Mouse (Mus musculus) neural tube, embryonic 14.5 days (tissue): ENCODE results near the gene Zbtb2. TPM values are rescaled to one million over a fixed set of nuclear protein-coding genes. Genes with fewer than 3 reads are reported as not detected.

ENCODE experiments used
- ATAC-seq: fragments of 200-750 bp; cut with Nextera tagmentation; 2 replicates; pipeline ENCODE4 v1.8.0; 2017; ENCODE audit warnings: low read depth, mild to moderate bottlenecking, moderate TSS enrichment, moderate library complexity
- H3K27ac ChIP-seq: fragments of 300-500 bp; sonication (generic); 2 replicates; pipeline ENCODE4 v1.5.1; 2014; ENCODE audit warnings: low read depth, mild to moderate bottlenecking, control low read depth, low read length, moderate library complexity, mixed read lengths
- H3K27me3 ChIP-seq: fragments of 300-500 bp; sonication (generic); 2 replicates; pipeline ENCODE4 v1.6.1; 2014; ENCODE audit warnings: low read length; ENCODE audit not compliant: control insufficient read depth, insufficient read depth
- H3K36me3 ChIP-seq: fragments of 300-500 bp; sonication (generic); 2 replicates; pipeline ENCODE4 v1.6.1; 2014; ENCODE audit warnings: low read length, mixed read lengths; ENCODE audit not compliant: control insufficient read depth, insufficient read depth
- H3K4me1 ChIP-seq: fragments of 300-500 bp; sonication (generic); 2 replicates; pipeline ENCODE4 v1.6.1; 2014; ENCODE audit warnings: low read length; ENCODE audit not compliant: control insufficient read depth, insufficient read depth
- H3K4me2 ChIP-seq: fragments of 300-500 bp; sonication (generic); 2 replicates; pipeline ENCODE4 v1.6.1; 2014; ENCODE audit warnings: mild to moderate bottlenecking, low read depth, low read length, control low read depth
- H3K4me3 ChIP-seq: fragments of 300-500 bp; sonication (generic); 2 replicates; pipeline ENCODE4 v1.5.1; 2014; ENCODE audit warnings: low read depth, low read length, control low read depth, mixed read lengths
- H3K9ac ChIP-seq: fragments of 300-500 bp; sonication (generic); replicated peaks from 2 replicates; pipeline ENCODE4 v1.6.1; 2014; ENCODE audit warnings: low read depth, mild to moderate bottlenecking, control low read depth, low read length, mixed read lengths
- H3K9me3 ChIP-seq: fragments of 300-500 bp; sonication (generic); 2 replicates; pipeline ENCODE4 v1.6.1; 2016; ENCODE audit warnings: low read length; ENCODE audit not compliant: control insufficient read depth
- WGBS: fragments of 180-500 bp; shearing (Covaris S2); extraction: QIAGEN DNeasy Blood & Tissue Kit; methylation state at CpG from one replicate; pipeline ENCODE4 v1.1.7; 2014; 5-methylcytosine and 5-hydroxymethylcytosine counted together
- polyA plus RNA-seq: library from polyadenylated mRNA; unstranded; fragments of >200 nt; fragmentation: Nextera tagmentation; extraction: Ambion mirVana; gene quantifications from 2 replicates; pipeline ENCODE4 v1.2.1, GENCODE M21; 2014

Gene Zbtb2
- polyA plus RNA-seq, 1 experiment from 2014 or later: 12.9 TPM

- H3K9ac ChIP-seq: no peak overlapping the region
- 0 out of 2 replicates have a peak, but pooled peaks cover 3% of the 10 kb centered on the region for H3K36me3 ChIP-seq
- 88% methylated on average over 4 of the region's 4 CpGs for WGBS
- H3K27me3 ChIP-seq: no peaks in the 10 kb centered on the region
- no peaks in the 10 kb centered on the region for H3K9me3 ChIP-seq
- no peak overlapping the region for H3K4me3 ChIP-seq
- ATAC-seq: no peak
- no peak overlapping the region for H3K27ac ChIP-seq
- H3K4me2 ChIP-seq: no peak overlapping the region
- H3K4me1 ChIP-seq: no peaks in the 10 kb centered on the region
Observed at GRCm38 (mm10) chr10:4374734-4375133, 13.2 kb downstream of the Zbtb2 start.

DNA sequence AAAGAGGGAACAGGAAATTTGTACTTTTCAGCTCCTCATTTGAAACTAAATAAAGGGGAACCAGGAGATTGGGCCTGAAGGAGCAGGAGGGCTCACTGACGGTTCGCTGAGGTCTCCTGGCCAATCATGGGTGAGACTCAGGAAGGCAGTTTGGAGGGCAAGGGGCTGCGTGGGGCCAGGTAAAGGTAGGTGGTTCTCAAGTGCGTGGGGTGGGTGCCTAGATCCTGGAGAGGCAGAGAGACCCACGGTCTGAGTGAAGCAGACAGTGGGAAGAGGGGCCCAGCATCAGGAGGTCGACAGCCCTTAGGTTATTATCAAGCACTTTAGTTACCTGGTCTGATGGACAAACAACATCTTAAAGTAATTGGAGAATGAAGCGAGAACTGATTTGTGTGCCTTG is 13.7 kb downstream of the Zbtb2 start:
- H3K27ac ChIP-seq: no peak overlapping the region
- no peaks in the 10 kb centered on the region for H3K27me3 ChIP-seq
- no peak overlapping the region for H3K4me2 ChIP-seq
- 96% methylated on average over 7 of the region's 7 CpGs for WGBS
- H3K9ac ChIP-seq: no peak overlapping the region
- no peaks in the 10 kb centered on the region for H3K9me3 ChIP-seq
- 0 out of 2 replicates have a peak, but pooled peaks cover 3% of the 10 kb centered on the region for H3K36me3 ChIP-seq
- H3K4me1 ChIP-seq: no peaks in the 10 kb centered on the region
- ATAC-seq: no peak
- H3K4me3 ChIP-seq: no peak overlapping the region

DNA sequence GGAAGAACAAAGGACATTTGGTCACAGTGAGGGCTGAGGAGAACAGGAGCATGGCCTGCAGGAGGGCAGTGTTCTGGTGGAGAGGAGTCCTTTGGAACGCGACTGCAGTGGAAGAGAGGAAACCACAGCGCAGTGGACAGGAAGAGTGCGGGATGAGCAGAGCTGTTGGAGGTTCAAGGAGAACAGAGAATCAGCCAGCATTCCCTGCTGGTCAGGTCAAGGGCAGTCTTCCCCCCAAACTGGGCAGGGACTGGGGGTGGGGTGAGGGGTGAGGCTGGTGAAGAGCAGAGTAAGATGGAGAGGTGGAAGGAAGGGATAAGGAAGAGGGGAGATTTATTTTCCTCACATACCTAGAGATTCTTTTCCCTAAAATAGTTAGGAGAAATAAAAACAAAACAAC is 14.3 kb downstream of the Zbtb2 start:
- H3K36me3 ChIP-seq: peaks cover 9% of the 10 kb centered on the region; the same call in 1 of the 2 replicates
- H3K4me3 ChIP-seq: no peak overlapping the region
- H3K4me2 ChIP-seq: no peak overlapping the region
- no peak for ATAC-seq
- H3K27ac ChIP-seq: no peak overlapping the region
- WGBS: 88% methylated on average over 4 of the region's 4 CpGs
- H3K9ac ChIP-seq: no peak overlapping the region
- H3K9me3 ChIP-seq: no peaks in the 10 kb centered on the region
- H3K27me3 ChIP-seq: no peaks in the 10 kb centered on the region
- H3K4me1 ChIP-seq: no peaks in the 10 kb centered on the region

DNA sequence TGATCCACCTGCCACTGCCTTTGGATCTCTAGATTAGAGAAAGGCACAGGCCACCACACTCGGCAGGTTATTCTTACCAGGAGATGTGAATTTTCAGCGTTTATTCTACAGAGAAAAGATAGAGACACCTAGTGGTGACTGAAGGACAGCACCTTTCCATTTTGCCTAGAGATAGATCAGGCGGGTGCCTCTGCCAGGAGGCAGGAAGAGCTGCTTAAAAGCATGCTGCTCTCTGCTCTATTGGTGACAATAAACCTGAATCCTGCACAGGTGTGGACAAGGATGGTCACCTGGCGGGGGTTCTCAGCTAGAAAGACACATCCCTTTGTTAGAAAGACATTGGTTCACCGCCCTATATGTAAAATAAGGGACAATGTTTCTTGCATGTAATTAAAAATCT is 15.9 kb downstream of the Zbtb2 start:
- peaks cover 13% of the 10 kb centered on the region; the same call in 1 of the 2 replicates for H3K36me3 ChIP-seq
- no peak overlapping the region for H3K4me2 ChIP-seq
- no peaks in the 10 kb centered on the region for H3K4me1 ChIP-seq
- H3K9ac ChIP-seq: no peak overlapping the region
- H3K27ac ChIP-seq: no peak overlapping the region
- 55% methylated on average over 5 of the region's 5 CpGs for WGBS
- H3K27me3 ChIP-seq: no peaks in the 10 kb centered on the region
- ATAC-seq: peak; percentile 75
- no peak overlapping the region for H3K4me3 ChIP-seq
- no peaks in the 10 kb centered on the region for H3K9me3 ChIP-seq

- Histone ChIP-seq H3K4me2 (no peak overlapping the region), H3K9me3 (no peaks in the 10 kb centered on the region), H3K27ac (no peak overlapping the region), H3K27me3 (no peaks in the 10 kb centered on the region), H3K36me3 (peaks cover 13% of the 10 kb centered on the region; the same call in 1 of the 2 replicates), H3K4me3 (no peak overlapping the region), H3K9ac (no peak overlapping the region), H3K4me1 (no peaks in the 10 kb centered on the region)
- 94% methylated on average over 11 of the region's 11 CpGs for WGBS
- ATAC-seq: no peak
Observed at GRCm38 (mm10) chr10:4370105-4370504, 17.8 kb downstream of the Zbtb2 start.

DNA sequence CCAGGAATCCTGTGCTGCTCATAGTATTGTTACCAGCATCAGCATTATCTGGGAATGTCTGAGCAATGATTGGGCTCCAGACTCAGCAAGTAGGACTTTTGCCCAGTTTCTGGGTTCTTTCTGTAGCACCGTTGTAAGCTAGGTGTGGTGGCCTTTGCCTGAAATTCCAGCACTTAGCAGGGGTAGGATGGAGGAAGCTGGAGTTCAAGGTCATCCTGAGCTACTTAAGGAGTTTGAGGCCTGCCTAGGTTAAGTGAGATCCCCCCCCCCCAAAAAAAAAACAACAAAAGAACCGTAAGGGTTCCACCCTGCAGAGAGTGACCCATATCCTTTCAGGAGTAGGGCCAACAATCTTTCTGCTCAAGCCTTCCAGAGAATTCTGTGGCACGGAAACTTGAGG is 23.3 kb downstream of the Zbtb2 start:
- WGBS: 89% methylated on average over 3 of the region's 3 CpGs
- ATAC-seq: no peak

GRCm38 (mm10) chr10:4357435-4357834 is 30.5 kb downstream of the Zbtb2 start:
- no peaks in the 10 kb centered on the region for H3K9me3 ChIP-seq
- ATAC-seq: no peak
- H3K27ac ChIP-seq: no peak overlapping the region
- no peak overlapping the region for H3K9ac ChIP-seq
- 92% methylated on average over 10 of the region's 10 CpGs for WGBS
- peaks cover 10% of the 10 kb centered on the region; the same call in 1 of the 2 replicates for H3K36me3 ChIP-seq
- H3K4me2 ChIP-seq: no peak overlapping the region
- no peaks in the 10 kb centered on the region for H3K4me1 ChIP-seq
- no peak overlapping the region for H3K4me3 ChIP-seq
- no peaks in the 10 kb centered on the region for H3K27me3 ChIP-seq

More for the DNA sequence above, 23.3 kb downstream of the Zbtb2 start:
- peaks cover 10% of the 10 kb centered on the region; the same call in 1 of the 2 replicates for H3K36me3 ChIP-seq
- no peak overlapping the region for H3K27ac ChIP-seq
- no peaks in the 10 kb centered on the region for H3K4me1 ChIP-seq
- no peak overlapping the region for H3K4me2 ChIP-seq
- H3K9ac ChIP-seq: no peak overlapping the region
- H3K4me3 ChIP-seq: no peak overlapping the region
- no peaks in the 10 kb centered on the region for H3K9me3 ChIP-seq
- no peaks in the 10 kb centered on the region for H3K27me3 ChIP-seq

DNA sequence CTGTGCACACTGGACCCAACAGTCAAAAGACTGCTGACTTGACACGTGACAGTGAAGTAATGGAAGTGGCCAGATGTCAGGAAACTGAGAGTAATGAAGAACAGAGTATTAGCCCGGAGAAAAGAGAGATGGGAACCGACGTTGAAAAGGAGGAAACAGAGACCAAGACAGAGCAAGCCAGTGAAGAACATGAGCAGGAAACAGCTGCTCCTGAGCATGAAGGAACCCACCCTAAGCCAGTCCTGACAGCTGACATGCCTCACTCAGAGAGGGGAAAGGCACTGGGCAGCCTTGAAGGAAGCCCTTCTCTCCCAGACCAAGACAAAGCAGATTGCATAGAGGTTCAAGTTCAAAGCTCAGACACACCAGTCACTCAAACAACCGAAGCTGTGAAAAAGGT is 31.3 kb downstream of the Zbtb2 start:
- peaks cover 10% of the 10 kb centered on the region; the same call in 1 of the 2 replicates for H3K36me3 ChIP-seq
- no peaks in the 10 kb centered on the region for H3K4me1 ChIP-seq
- no peak overlapping the region for H3K4me3 ChIP-seq
- no peaks in the 10 kb centered on the region for H3K27me3 ChIP-seq
- 82% methylated on average over 5 of the region's 5 CpGs for WGBS
- no peak overlapping the region for H3K4me2 ChIP-seq
- H3K9ac ChIP-seq: no peak overlapping the region
- no peak for ATAC-seq
- H3K27ac ChIP-seq: no peak overlapping the region
- H3K9me3 ChIP-seq: no peaks in the 10 kb centered on the region

DNA sequence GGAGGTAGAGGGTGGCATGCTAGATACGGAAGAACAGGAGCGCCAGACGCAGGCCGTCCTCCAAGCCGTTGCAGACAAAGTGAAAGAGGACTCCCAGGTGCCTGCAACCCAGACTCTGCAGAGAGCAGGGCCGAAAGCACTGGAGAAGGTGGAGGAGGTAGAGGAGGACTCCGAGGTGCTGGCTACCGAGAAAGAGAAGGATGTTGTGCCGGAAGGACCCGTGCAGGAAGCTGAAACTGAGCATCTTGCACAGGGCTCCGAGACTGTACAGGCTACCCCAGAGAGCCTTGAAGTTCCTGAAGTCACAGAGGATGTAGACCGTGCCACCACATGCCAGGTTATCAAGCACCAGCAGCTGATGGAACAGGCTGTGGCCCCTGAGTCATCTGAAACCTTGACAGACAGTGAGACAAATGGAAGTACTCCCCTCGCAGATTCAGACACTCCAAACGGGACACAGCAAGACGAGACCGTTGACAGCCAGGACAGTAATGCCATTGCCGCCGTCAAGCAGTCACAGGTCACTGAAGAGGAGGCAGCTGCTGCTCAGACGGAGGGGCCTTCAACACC is 31.9 kb downstream of the Zbtb2 start:
- H3K27me3 ChIP-seq: no peaks in the 10 kb centered on the region
- 90% methylated on average over 19 of the region's 19 CpGs for WGBS
- no peak for ATAC-seq
- H3K9ac ChIP-seq: no peak overlapping the region
- no peaks in the 10 kb centered on the region for H3K4me1 ChIP-seq
- H3K9me3 ChIP-seq: no peaks in the 10 kb centered on the region
- no peak overlapping the region for H3K27ac ChIP-seq
- no peak overlapping the region for H3K4me2 ChIP-seq
- H3K36me3 ChIP-seq: peaks cover 10% of the 10 kb centered on the region; the same call in 1 of the 2 replicates
- H3K4me3 ChIP-seq: no peak overlapping the region
